Mouse (Mus musculus) activated CD4-positive, CD25-positive, alpha-beta regulatory T cell (primary cell): ENCODE data around the gene Pepd. TPM values are rescaled to one million over a fixed set of nuclear protein-coding genes. Genes with fewer than 3 reads are reported as not detected.

ENCODE experiments used
- polyA plus RNA-seq, 2 experiments: library from polyadenylated mRNA; unstranded; fragments of 100-300 nt; shearing (Covaris generic); gene quantifications; one replicate each; pipeline ENCODE4 v1.2.1; 2017

Pepd gene
- 10 to 100 TPM; 51.2 to 56.7 TPM for polyA plus RNA-seq

DNA sequence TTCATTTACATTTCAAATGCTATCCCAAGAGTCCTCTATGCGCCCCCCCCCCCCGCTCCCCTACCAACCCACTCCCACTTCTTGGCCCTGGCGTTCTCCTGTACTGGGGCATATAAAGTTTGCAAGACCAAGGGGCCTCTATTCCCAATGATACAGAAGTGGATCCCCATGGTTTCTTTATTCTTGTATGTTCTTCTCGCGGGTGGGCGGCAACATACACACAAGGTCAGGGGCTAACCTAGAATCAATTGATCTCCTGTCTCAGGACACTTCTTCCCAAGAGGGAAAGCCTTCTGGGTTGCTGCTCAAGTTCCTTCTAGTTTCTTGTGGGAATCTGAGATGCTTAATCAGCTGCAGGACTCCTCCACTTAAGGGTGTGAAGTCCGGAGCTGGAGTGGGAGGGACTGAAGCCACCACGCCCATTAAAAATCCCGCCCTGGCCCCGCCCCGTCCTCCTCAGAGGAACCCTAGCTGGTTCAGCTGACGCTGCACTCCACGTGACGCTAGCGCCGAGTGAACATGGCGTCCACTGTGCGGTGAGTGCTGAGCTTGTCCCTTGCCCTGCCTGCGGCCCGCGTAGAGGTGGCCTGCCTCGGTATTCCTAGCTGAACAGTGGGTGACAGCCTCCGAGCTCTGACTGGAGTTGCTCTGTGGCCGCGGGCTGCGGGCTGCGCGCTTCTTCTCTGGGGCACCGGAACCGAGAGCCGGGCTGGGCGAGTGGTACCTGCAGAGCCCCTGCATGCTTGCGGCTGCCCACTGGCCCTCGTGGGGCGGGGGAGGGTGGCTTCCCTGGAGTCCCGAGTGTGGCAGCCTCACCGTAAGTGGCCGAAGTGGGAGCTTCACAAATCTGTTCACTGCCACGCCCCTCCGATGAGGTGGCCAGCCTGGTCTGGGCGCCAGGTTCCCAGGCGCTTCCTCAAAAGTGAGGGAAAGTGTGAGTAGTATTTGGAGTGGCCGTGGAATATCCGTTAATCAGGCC, at the start of gene Pepd:
Gene Pepd (plus strand): TSS at position 461 of the 979 bp plus-strand sequence.

DNA sequence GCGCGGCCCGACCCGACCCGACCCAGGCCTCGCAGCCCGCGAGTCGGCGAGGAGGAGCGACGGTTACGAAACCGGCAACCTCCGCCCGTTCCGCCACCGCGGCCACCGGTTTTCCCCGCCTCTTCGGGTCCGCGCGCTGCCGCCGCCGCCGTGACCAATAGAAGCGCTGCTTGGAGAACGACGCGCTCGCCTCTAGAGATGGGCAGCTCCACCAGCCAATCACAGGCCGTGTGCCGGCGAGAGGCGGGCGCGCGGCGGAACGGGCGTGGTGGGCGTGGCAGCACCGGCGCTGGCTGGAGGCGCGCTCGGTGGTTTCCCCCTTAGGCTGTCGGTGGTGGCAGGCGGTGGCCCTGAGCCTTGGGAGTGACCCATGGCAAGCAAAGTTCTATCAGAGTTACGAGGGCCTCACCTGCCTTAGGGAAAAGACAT, 144.3 kb downstream of the Pepd start, which contains the start of gene Cebpg:
Gene Cebpg (minus strand): TSS at position 138 of the 429 bp plus-strand sequence.

Other genes starting within 250 kb of the Pepd start
- gene Chst8, start 99.7 kb upstream of the Pepd start, polyA plus RNA-seq, result under 1 TPM in 1 of 2 experiments, not detected in 1; 0.48 TPM
- gene Cebpg, start 144.2 kb downstream of the Pepd start, polyA plus RNA-seq, result 10 to 100 TPM; 39.6 to 44.0 TPM
- gene Cebpa, start 206.9 kb downstream of the Pepd start, polyA plus RNA-seq, result 1 to 10 TPM; 1.7 to 2.5 TPM